Mouse (Mus musculus) cerebellum, adult 2 months (tissue): ENCODE measurements around the gene Bcan. TPM values are rescaled to one million over a fixed set of nuclear protein-coding genes. Genes with fewer than 3 reads are reported as not detected.

Experiments used
- DNase-seq, 2 experiments: peaks; one replicate each; pipeline ENCODE4 v3.0.0; 2021
- H3K27ac ChIP-seq: fragments of 200-500 bp; 2 replicates; pipeline ENCODE4 v1.5.1; 2012; ENCODE audit warnings: low read length, control low read depth, inconsistent platforms; ENCODE audit not compliant: insufficient read depth
- H3K27me3 ChIP-seq: fragments of 200-500 bp; 2 replicates; pipeline ENCODE4 v1.6.1; 2012; ENCODE audit warnings: inconsistent platforms, mild to moderate bottlenecking, low read length, moderate library complexity; ENCODE audit not compliant: control insufficient read depth, insufficient read depth
- H3K4me1 ChIP-seq: fragments of 200-500 bp; 2 replicates; pipeline ENCODE4 v1.6.1; 2011; ENCODE audit warnings: low read length; ENCODE audit not compliant: control insufficient read depth, insufficient read depth
- H3K4me3 ChIP-seq: fragments of 200-500 bp; replicated peaks from 2 replicates; pipeline ENCODE3; 2011; ENCODE audit warnings: mild to moderate bottlenecking, low read depth, low read length, control low read depth; ENCODE audit not compliant: insufficient read depth
- CTCF ChIP-seq: fragments of 200-500 bp; IDR thresholded peaks from 2 replicates; pipeline ENCODE4 v1.5.1; 2011; ENCODE audit warnings: low read depth, mild to moderate bottlenecking, control low read depth, low read length, moderate library complexity, borderline replicate concordance; ENCODE audit not compliant: insufficient read depth
- POLR2A ChIP-seq: fragments of 200-500 bp; IDR thresholded peaks from 2 replicates; pipeline ENCODE4 v1.6.1; 2011; ENCODE audit warnings: low read length, control low read depth, borderline replicate concordance; ENCODE audit not compliant: insufficient read depth
- WGBS: fragments of 180-500 bp; shearing (Covaris S2); methylation state at CpG from one replicate; pipeline ENCODE4 v1.1.7; 2018; 5-methylcytosine and 5-hydroxymethylcytosine counted together
- polyA plus RNA-seq: library from polyadenylated mRNA; depleted of rRNA; stranded (reverse); fragments of >200 nt; gene quantifications from 2 replicates; pipeline ENCODE4 v1.2.3, GENCODE M21; 2012

Gene Bcan
- polyA plus RNA-seq, 1 experiment, result 400 TPM

DNA sequence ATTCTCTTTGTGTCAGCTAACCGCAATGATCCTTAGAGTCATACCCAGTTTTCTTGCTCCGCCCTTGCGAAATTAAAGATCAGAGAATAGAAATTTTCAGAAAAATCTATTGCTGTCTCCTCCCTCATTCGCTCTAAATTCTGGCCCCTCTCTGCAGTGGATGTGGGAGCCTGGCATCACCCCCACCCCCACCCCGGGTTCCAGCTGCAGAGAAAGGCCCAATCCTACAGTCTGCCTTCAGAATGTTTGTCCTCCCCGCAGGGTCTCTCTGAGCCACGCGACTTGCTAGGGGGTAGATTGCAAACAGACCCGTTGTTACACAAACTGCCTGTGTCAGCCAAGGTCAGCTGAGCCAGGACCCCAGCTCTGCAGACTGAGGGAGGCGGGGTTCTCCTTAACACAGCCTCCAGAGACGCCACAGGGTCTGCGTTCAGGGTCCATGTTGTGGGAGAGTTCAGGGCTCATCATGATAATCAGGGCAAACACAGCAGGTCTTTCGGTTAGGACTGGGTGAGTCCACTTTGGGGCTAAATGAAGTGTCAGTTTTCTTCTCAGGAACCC lies 50.0 kb downstream of the Bcan start:
- no peak overlapping the region for H3K4me3 ChIP-seq
- H3K4me1 ChIP-seq, result no peaks in the 10 kb centered on the region; the same call in 1 of the 2 replicates
- H3K27me3 ChIP-seq, result peaks cover 7% of the 10 kb centered on the region; the same call in 1 of the 2 replicates
- DNase-seq, result no peak
- TF ChIP-seq POLR2A (no peak), CTCF (no peak)
- WGBS, result 43% methylated on average over 13 of the region's 13 CpGs
- no peak overlapping the region for H3K27ac ChIP-seq

DNA sequence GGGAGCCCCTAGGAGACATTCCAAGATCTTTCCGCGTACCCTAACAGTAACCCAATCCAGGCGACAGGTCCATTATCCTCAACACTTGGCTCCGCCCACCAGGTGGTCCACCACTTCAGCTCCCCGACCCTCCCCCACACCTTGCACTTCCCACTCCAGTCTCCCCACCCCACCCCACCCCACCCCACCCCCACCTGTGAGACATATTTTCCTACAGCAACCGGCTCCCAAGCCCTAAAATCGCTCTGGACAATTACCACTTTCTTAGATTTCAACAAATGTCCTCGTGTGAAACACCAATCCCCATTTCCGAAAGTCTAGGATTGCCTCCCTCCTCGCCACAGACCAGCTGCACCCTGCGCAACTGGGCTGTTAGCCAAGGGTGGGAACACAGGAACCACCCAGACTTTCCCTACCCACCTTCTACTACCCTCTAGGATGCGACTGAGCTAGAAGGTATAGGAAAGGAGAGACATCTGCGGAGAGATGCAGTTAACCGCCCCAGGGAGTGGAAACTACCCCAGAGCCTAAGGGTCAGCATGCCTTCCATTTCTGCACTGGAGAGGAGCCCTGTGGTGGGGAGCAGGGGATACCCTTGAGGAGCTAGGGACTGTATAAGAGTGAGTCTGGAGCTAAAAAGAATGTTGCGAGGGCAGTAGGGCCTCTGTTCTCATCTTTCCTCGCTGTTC lies 50.6 kb downstream of the Bcan start:
- H3K27me3 ChIP-seq, result peaks cover 7% of the 10 kb centered on the region; the same call in 1 of the 2 replicates
- no peaks in the 10 kb centered on the region; the same call in 1 of the 2 replicates for H3K4me1 ChIP-seq
- no peak overlapping the region for H3K4me3 ChIP-seq
- no peak overlapping the region for H3K27ac ChIP-seq
- 29% methylated on average over 16 of the region's 16 CpGs for WGBS
- DNase-seq, result no peak
- TF ChIP-seq CTCF, result no peak
- TF ChIP-seq POLR2A, result no peak

DNA sequence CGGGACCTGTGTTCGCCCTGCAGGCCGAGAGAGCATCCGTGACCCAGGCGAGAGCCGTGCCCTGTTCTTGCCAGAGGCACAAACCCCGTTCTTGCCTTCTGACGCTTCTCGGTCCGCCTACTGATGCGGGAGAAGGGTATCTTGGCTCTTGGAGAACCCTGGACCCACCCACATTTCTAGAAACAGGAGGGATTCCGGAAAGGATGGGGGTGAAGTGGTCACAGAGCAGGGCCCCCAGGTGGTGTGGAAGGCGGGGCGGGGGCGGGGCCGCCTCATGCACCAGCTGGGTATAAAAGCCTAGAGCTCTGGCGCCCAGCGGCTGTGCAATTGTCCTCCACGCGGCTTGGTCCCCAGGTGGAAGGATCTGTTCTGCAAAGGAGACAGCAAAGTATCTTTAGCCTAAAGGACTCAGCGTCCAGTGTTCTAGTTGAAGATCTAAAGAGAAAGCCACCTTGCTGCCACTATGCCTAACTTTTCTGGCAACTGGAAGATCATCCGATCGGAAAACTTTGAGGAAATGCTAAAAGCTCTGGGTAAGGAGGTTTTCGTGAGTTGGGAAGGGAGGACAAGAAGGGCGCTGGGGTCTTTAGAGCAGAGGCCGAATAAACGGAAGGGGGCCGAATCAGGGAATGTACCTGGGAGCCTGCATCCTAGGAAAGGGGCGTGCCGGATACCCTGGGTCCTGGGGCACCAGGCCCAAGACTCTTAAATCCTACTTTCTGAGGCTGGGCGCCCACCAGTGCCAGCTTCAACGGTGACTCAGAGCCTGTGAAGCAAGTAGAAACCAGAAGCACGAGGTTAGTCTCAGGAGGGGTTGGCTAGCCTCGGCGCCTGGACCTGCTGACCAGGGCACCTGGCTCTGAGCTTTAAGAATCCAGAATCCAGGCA lies 51.4 kb downstream of the Bcan start, which contains the start of gene Crabp2:
TSS of gene Crabp2 (plus strand) at position 289 of the 888 bp plus-strand sequence.
- DNase-seq, result no peak
- Histone ChIP-seq H3K27me3 (peaks cover 7% of the 10 kb centered on the region; the same call in 1 of the 2 replicates), H3K27ac (no peak within 1 kb of the TSS), H3K4me1 (no peaks in the 10 kb centered on the region; the same call in 1 of the 2 replicates), H3K4me3 (no peak within 1 kb of the TSS)
- WGBS, result 5% methylated on average over 35 of the region's 35 CpGs
- no peak for TF ChIP-seq POLR2A
- no peak for TF ChIP-seq CTCF

DNA sequence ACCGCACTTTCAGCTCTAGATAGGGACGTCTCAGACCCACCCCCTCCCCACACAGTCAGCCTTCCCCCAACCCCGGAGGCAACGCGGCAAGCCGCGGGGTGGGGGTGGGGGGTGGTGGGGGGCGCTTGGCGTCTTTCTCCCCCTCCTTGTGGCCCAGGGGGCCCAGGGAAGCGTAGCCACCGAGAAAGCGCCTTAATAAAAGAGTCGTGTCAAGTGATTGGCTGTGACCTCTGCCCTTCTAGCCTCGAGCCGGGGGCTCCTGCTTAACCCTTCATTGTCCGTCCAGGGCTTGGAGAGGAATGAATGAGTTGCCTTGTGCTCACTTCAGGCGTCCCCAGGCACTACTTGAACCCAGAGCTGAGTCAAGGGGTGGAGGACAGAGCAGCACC lies 52.2 kb downstream of the Bcan start:
- TF ChIP-seq POLR2A (no peak), CTCF (no peak)
- H3K4me3 ChIP-seq, result no peak overlapping the region
- WGBS, result 1% methylated on average over 17 of the region's 17 CpGs

DNA sequence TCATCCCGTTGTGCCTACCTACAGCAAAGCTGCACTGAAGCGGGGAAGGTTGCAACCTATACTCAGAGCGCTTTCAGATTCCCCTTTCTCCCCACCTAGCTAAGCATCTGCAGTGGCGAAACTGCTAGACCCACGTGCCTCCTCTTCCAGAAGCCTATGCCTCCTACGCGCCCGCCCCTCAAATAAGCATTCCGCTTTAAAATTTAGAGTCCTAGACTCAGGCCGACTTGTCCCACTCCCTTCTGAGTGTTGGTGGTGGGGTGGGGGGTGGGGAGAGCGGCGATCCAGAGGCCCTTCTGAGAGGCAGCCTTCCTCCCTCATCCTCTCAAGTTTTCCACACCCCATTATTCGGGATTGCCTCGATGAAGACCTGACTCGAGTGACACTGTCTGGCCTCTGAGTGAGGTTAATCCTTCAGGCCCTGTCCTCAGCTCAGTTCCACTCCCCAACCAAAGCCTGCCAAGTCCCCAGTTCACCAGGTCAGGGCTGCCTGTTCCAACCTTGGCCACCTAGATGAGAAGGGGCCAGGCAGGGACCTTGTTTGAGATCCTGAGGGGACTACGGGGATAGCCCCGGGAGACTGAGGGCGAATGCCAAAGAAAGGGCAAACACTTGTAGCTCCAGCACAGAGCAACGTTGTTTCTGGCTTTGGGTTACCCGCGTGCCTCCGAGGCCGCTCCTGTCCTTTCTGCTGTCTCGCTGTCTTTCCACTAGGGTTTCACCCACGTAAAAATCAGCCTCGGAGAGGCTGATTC lies 52.8 kb downstream of the Bcan start:
- no peak overlapping the region for H3K27ac ChIP-seq
- TF ChIP-seq CTCF (no peak), POLR2A (no peak)
- DNase-seq, result no peak
- H3K27me3 ChIP-seq, result peaks cover 7% of the 10 kb centered on the region; the same call in 1 of the 2 replicates
- WGBS, result 19% methylated on average over 26 of the region's 26 CpGs
- H3K4me1 ChIP-seq, result no peaks in the 10 kb centered on the region; the same call in 1 of the 2 replicates
- H3K4me3 ChIP-seq, result no peak overlapping the region

More for the DNA sequence above, 52.2 kb downstream of the Bcan start:
- Histone ChIP-seq H3K27ac (no peak overlapping the region), H3K4me1 (no peaks in the 10 kb centered on the region; the same call in 1 of the 2 replicates), H3K27me3 (peaks cover 7% of the 10 kb centered on the region; the same call in 1 of the 2 replicates)
- no peak for DNase-seq

DNA sequence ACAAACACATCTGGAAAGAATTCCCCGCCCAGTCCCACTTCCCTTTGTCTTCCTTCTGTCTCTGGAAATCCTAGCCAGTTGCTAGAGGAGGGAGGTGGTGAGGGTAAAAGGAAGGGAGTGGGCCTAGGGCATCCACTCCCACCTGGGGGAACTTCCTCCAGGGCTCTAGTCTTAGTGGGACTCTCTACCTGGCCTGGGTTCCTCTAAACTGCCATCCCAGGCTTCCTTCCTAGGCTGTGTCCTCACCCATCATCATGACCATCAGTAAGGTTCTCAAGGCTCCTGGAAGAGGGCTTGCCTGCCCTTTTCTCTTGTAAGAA lies 53.5 kb downstream of the Bcan start:
- TF ChIP-seq CTCF (no peak), POLR2A (no peak)
- H3K27ac ChIP-seq, result no peak overlapping the region
- no peak for DNase-seq
- H3K4me1 ChIP-seq, result no peaks in the 10 kb centered on the region; the same call in 1 of the 2 replicates
- peaks cover 7% of the 10 kb centered on the region; the same call in 1 of the 2 replicates for H3K27me3 ChIP-seq
- 86% methylated on average over 1 of the region's 1 CpGs for WGBS
- H3K4me3 ChIP-seq, result no peak overlapping the region
